Mouse (Mus musculus) stomach, postnatal 0 days (tissue): ENCODE measurements at regions not wholly inside any gene's neighbourhood (a gene's known extent, or its start where the extent isn't known, plus 50 kb on each side); places are given as distances from the start of the nearest gene placed in this dataset.

Experiments
- CTCF ChIP-seq: IDR thresholded peaks from 2 replicates; pipeline ENCODE4 v1.5.1; 2016; ENCODE audit warnings: antibody characterized with exemption, low read depth, mild to moderate bottlenecking, moderate library complexity
- EP300 ChIP-seq: optimal IDR thresholded peaks from 2 replicates; pipeline ENCODE3; 2016; ENCODE audit warnings: antibody characterized with exemption

GRCm38 (mm10) chr7:135913923-135914634, 197.9 kb upstream of the Mki67 start:
- TF ChIP-seq CTCF (no peak), EP300 (no peak)
